In genomic region chr9:7159718-7160117, GRCm38 (mm10) we compare ENCODE assay signal across 30 mouse cellular contexts.
"Had no signal": no experiment of that assay in that cellular context is flagged by ENCODE, and none has a peak within 500 bp of the region (broad histone marks: within the 10 kb centered on the region; RNA-seq: fewer than 3 reads in every experiment).

No protein-coding gene starts in this region.

- DNase-seq: cerebellum, adult 8-10 months; cerebellum, adult 9-10 months; cerebellum, adult 9-11 months; cerebellum, postnatal 10 days; cerebellum, postnatal 14 days; cerebellum, postnatal 25 days; cerebellum, postnatal 36 days; embryo, embryonic 11 days; forebrain, postnatal 0 days; gastrocnemius, adult 2 months; gastrocnemius, postnatal 10 days; gastrocnemius, postnatal 14 days; gastrocnemius, postnatal 25 days; gastrocnemius, postnatal 36 days; heart, adult 11 months; heart, adult 18-20 months; heart, adult 2 months had no signal

- H3K27ac ChIP-seq: embryonic facial prominence, embryonic 15.5 days; forebrain, embryonic 10.5 days; forebrain, embryonic 12.5 days; forebrain, embryonic 13.5 days; forebrain, embryonic 15.5 days; gastrocnemius, adult 2 months; heart, adult 2 months; heart, embryonic 10.5 days had no signal

- H3K27me3 ChIP-seq: embryonic facial prominence, embryonic 12.5 days; embryonic facial prominence, embryonic 13.5 days; embryonic facial prominence, embryonic 15.5 days; forebrain, embryonic 12.5 days; forebrain, embryonic 13.5 days; forebrain, embryonic 15.5 days; heart, embryonic 12.5 days had no signal

- ATAC-seq: forebrain, embryonic 13.5 days; forebrain, embryonic 14.5 days; forebrain, embryonic 15.5 days; forebrain, embryonic 16.5 days; forebrain, postnatal 0 days had no signal

- H3K9ac ChIP-seq: embryonic facial prominence, embryonic 12.5 days; embryonic facial prominence, embryonic 13.5 days; embryonic facial prominence, embryonic 15.5 days; forebrain, embryonic 12.5 days; forebrain, embryonic 13.5 days; forebrain, embryonic 15.5 days; forebrain, postnatal 0 days; heart, embryonic 12.5 days had no signal

- H3K4me1 ChIP-seq: forebrain, embryonic 10.5 days; forebrain, embryonic 12.5 days; forebrain, embryonic 13.5 days; forebrain, embryonic 15.5 days; heart, embryonic 10.5 days; heart, embryonic 12.5 days had no signal

- H3K4me3 ChIP-seq: embryonic facial prominence, embryonic 12.5 days; embryonic facial prominence, embryonic 13.5 days; embryonic facial prominence, embryonic 15.5 days; erythroblast, embryonic 14.5 days; forebrain, embryonic 10.5 days; forebrain, embryonic 12.5 days; forebrain, embryonic 13.5 days; forebrain, embryonic 15.5 days; gastrocnemius, adult 2 months; heart, adult 2 months; heart, embryonic 10.5 days; heart, embryonic 12.5 days had no signal

- H3K4me2 ChIP-seq: embryonic facial prominence, embryonic 12.5 days; embryonic facial prominence, embryonic 13.5 days; embryonic facial prominence, embryonic 15.5 days; forebrain, embryonic 12.5 days; forebrain, embryonic 13.5 days; forebrain, embryonic 15.5 days; heart, embryonic 11.5 days; heart, embryonic 12.5 days had no signal

- H3K9me3 ChIP-seq: embryonic facial prominence, embryonic 12.5 days; embryonic facial prominence, embryonic 13.5 days; embryonic facial prominence, embryonic 15.5 days; forebrain, embryonic 10.5 days; forebrain, embryonic 12.5 days; forebrain, embryonic 13.5 days; forebrain, embryonic 15.5 days; heart, embryonic 10.5 days; heart, embryonic 12.5 days had no signal
